Mouse (Mus musculus) hematopoietic multipotent progenitor cell, adult 10-12 weeks (in vitro differentiated cells): ENCODE measurements around the gene Dnajc6. TPM values are rescaled to one million over a fixed set of nuclear protein-coding genes. Genes with fewer than 3 reads are reported as not detected.

ENCODE experiments used
- polyA plus RNA-seq: library from polyadenylated mRNA; stranded (reverse); fragments of >175 nt; gene quantifications from 2 replicates; pipeline ENCODE4 v1.2.3, GENCODE M21; 2012; ENCODE audit warnings: low replicate concordance

Dnajc6 gene
- 0.23 and 1.4 TPM in 2 replicates for polyA plus RNA-seq

GRCm38 (mm10) chr4:101496534-101497237 lies at the start of gene Dnajc6:
TSS of gene Dnajc6 (plus strand) at chr4:101496648.

GRCm38 (mm10) chr4:101647196-101647905 lies 150.9 kb downstream of the Dnajc6 start, which contains the start of gene Leprot:
TSS of gene Leprot (plus strand) at chr4:101647718.

Other genes with a start within 250 kb of the Dnajc6 start
- gene Jak1, start 231.4 kb upstream of the Dnajc6 start, polyA plus RNA-seq: 518 and 1,742 TPM in 2 replicates
- not detected in 2 replicates for gene Ak4, start 77.4 kb upstream of the Dnajc6 start, polyA plus RNA-seq
- gene Leprot, start 151.1 kb downstream of the Dnajc6 start, polyA plus RNA-seq: 5.1 and 16.2 TPM in 2 replicates
- 0.04 and 0.19 TPM in 2 replicates for gene Lepr, start 220.8 kb downstream of the Dnajc6 start, polyA plus RNA-seq